In the genomic region with DNA sequence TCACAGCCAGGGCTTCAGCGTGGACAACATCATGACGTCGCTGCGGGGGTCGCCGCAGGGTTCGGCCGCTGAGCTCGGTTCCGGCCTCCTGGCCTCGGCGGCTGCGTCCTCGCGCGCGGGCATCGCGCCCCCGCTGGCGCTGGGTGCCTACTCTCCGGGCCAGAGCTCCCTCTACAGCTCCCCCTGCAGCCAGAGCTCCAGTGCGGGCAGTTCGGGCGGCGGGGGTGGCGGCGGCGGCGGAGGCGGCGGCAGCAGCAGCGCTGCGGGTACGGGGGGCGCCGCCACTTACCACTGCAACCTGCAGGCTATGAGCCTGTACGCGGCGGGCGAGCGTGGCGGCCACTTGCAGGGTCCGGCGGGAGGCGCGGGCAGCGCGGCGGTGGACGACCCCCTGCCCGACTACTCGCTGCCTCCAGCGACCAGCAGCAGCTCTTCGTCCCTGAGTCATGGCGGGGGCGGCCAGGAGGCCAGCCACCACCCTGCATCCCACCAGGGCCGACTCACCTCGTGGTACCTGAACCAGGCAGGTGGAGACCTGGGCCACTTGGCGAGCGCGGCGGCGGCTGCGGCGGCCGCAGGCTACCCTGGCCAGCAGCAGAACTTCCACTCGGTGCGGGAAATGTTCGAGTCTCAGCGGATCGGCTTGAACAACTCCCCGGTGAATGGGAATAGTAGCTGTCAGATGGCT, we compare ENCODE assay signal across 8 mouse cellular contexts. TPM values are rescaled to one million over a fixed set of nuclear protein-coding genes. Genes with fewer than 3 reads are reported as not detected.
DNase-seq lines count a peak whose midpoint lies in the region; ATAC-seq and TF ChIP-seq lines count a peak whose summit lies in the region.

No protein-coding gene starts in this region.

- H3K9me3 ChIP-seq in embryonic facial prominence, embryonic 10.5 days: no peaks in the 10 kb centered on the region
- H3K9me3 ChIP-seq in limb, embryonic 11.5 days (ENCODE audit: control insufficient read depth, low read length): no peaks in the 10 kb centered on the region
- no peaks in the 10 kb centered on the region for H3K9me3 ChIP-seq in midbrain, embryonic 14.5 days (ENCODE audit: control insufficient read depth, low read length)

- H3K27me3 ChIP-seq in spleen, adult 2 months (ENCODE audit: control insufficient read depth, insufficient read depth, low read length): peaks cover 52% of the 10 kb centered on the region
- peaks cover 99% of the 10 kb centered on the region for H3K27me3 ChIP-seq in embryonic facial prominence, embryonic 10.5 days (replicated peaks; ENCODE audit: low read depth, poor library complexity, severe bottlenecking)
- H3K27me3 ChIP-seq in limb, embryonic 11.5 days (ENCODE audit: control insufficient read depth, insufficient read depth, low read length): peaks cover 67% of the 10 kb centered on the region
- peaks cover 86% of the 10 kb centered on the region for H3K27me3 ChIP-seq in midbrain, embryonic 14.5 days (ENCODE audit: control insufficient read depth, insufficient read depth, low read length)

- no peak for ATAC-seq in limb, embryonic 11.5 days (ENCODE audit: insufficient number of reproducible peaks, low FRiP score, low TSS enrichment, low read depth)
- no peak for ATAC-seq in midbrain, embryonic 14.5 days (ENCODE audit: low FRiP score, low TSS enrichment)

- H3K4me2 ChIP-seq in limb, embryonic 11.5 days (ENCODE audit: low read depth, severe bottlenecking): peak overlapping the region; percentile 92
- peak overlapping the region; percentile 70 for H3K4me2 ChIP-seq in midbrain, embryonic 14.5 days (ENCODE audit: low read length)

- no peak for TF ChIP-seq CTCF in spleen, adult 2 months (IDR thresholded peaks at IDR 0.05; ENCODE audit: extremely low read depth, insufficient read depth, insufficient read length, insufficient replicate concordance)

- peaks cover 16% of the 10 kb centered on the region for H3K4me1 ChIP-seq in spleen, adult 2 months (ENCODE audit: control insufficient read depth, insufficient read depth, insufficient read length)
- H3K4me1 ChIP-seq in embryonic facial prominence, embryonic 10.5 days: peaks cover 72% of the 10 kb centered on the region
- H3K4me1 ChIP-seq in limb, embryonic 11.5 days (ENCODE audit: control insufficient read depth, insufficient read depth, low read length): peaks cover 9% of the 10 kb centered on the region; the same call in 1 of the 2 replicates
- peaks cover 9% of the 10 kb centered on the region for H3K4me1 ChIP-seq in midbrain, embryonic 14.5 days (ENCODE audit: control insufficient read depth, insufficient read depth, low read length)

- 3% methylated on average over 67 of the region's 73 CpGs for WGBS in spleen, adult 2 months
- WGBS in embryonic facial prominence, embryonic 10.5 days: under 1% methylated on average over 70 of the region's 73 CpGs
- under 1% methylated on average over 59 of the region's 73 CpGs for WGBS in limb, embryonic 11.5 days
- 1% methylated on average over 62 of the region's 73 CpGs for WGBS in midbrain, embryonic 14.5 days

- H3K9ac ChIP-seq in limb, embryonic 11.5 days (ENCODE audit: low read length): peak overlapping the region; percentile 89
- peak overlapping the region; percentile 29; the same call in 1 of the 2 replicates for H3K9ac ChIP-seq in midbrain, embryonic 14.5 days (replicated peaks; ENCODE audit: low read length)

- DNase-seq in spleen, adult 2 months (ENCODE audit: low read depth in 1 of 2, low spot score in 2 of 2): no peak
- DNase-seq in spleen, adult 12 weeks (ENCODE audit: low spot score): no peak
- DNase-seq in embryonic facial prominence, embryonic 10.5 days (ENCODE audit: low spot score): peak; percentile 73
- peak; percentile 61 to 67 for DNase-seq in heart, postnatal 10 days
- DNase-seq in limb, embryonic 11.5 days (ENCODE audit: low spot score): peak; percentile 67
- DNase-seq in midbrain, embryonic 14.5 days: peak; percentile 49
- peak; percentile 72 for DNase-seq in urinary bladder, postnatal 14 days (ENCODE audit: low spot score)
- DNase-seq in right cerebral cortex, postnatal 36 days (ENCODE audit: low spot score in 2 of 2): no peak

- H3K36me3 ChIP-seq in spleen, adult 2 months (ENCODE audit: control insufficient read depth, insufficient read depth, low read length): no peaks in the 10 kb centered on the region
- H3K36me3 ChIP-seq in embryonic facial prominence, embryonic 10.5 days (replicated peaks): peaks cover 21% of the 10 kb centered on the region
- no peaks in the 10 kb centered on the region for H3K36me3 ChIP-seq in limb, embryonic 11.5 days (ENCODE audit: control insufficient read depth, insufficient read depth, low read length)
- no peaks in the 10 kb centered on the region for H3K36me3 ChIP-seq in midbrain, embryonic 14.5 days (ENCODE audit: control insufficient read depth, insufficient read depth, low read length)

- intact Hi-C loops in heart, postnatal 10 days (cut with DNase I): loop anchor here (5.0 kb wide), 3 partner anchors 209 to 794 kb away; no protein-coding TSS in a partner anchor

- H3K27ac ChIP-seq in spleen, adult 2 months (ENCODE audit: insufficient read depth, low read length): no peak overlapping the region
- peak overlapping the region; percentile 95 for H3K27ac ChIP-seq in embryonic facial prominence, embryonic 10.5 days (replicated peaks)
- H3K27ac ChIP-seq in limb, embryonic 11.5 days (replicated peaks; ENCODE audit: low read depth, low read length): peak overlapping the region; percentile 95
- H3K27ac ChIP-seq in midbrain, embryonic 14.5 days (replicated peaks; ENCODE audit: low read depth, low read length): peak overlapping the region; percentile 49

- peak overlapping the region; percentile 34 for H3K4me3 ChIP-seq in spleen, adult 2 months (ENCODE audit: extremely low read depth, insufficient read depth, insufficient read length)
- peak overlapping the region; percentile 77 for H3K4me3 ChIP-seq in embryonic facial prominence, embryonic 10.5 days
- peak overlapping the region; percentile 72 for H3K4me3 ChIP-seq in limb, embryonic 11.5 days (ENCODE audit: low read depth, low read length)
- H3K4me3 ChIP-seq in midbrain, embryonic 14.5 days (replicated peaks; ENCODE audit: low read depth, low read length): peak overlapping the region; percentile 38

- no peak for TF ChIP-seq POLR2A in spleen, adult 2 months (IDR thresholded peaks at IDR 0.05; ENCODE audit: low read depth, low read length)

RNA-seq across cellular contexts. Expression of gene Foxc1, which starts 1.8 kb away (rescaled TPM):
- polyA plus RNA-seq in spleen, adult 2 months (2012; rRNA removed): 0.26 TPM in 2 replicates
- polyA plus RNA-seq in embryonic facial prominence, embryonic 10.5 days (2016; fragmentation: Nextera tagmentation; extraction: Ambion mirVana): 3.3 and 4.1 TPM in 2 replicates
- 1 to 10 TPM; 7.0 to 7.8 TPM for total RNA-seq in heart, postnatal 10 days (2021)
- polyA plus RNA-seq in limb, embryonic 11.5 days (2014; fragmentation: Nextera tagmentation; extraction: Ambion mirVana): 5.6 and 6.4 TPM in 2 replicates
- polyA plus RNA-seq in midbrain, embryonic 14.5 days (2014; fragmentation: Nextera tagmentation; extraction: Ambion mirVana): 0.72 and 1.7 TPM in 2 replicates

Comparison
In these comparisons a context has a peak if more than half of its experiments do, and no peak if none do; other contexts are left out.
1. DNase-seq: peak in embryonic facial prominence, embryonic 10.5 days (single experiment), heart, postnatal 10 days (2 of 2), limb, embryonic 11.5 days (single experiment), midbrain, embryonic 14.5 days (single experiment) and urinary bladder, postnatal 14 days (single experiment); none in spleen, adult 2 months (0 of 2), spleen, adult 12 weeks (single experiment) and right cerebral cortex, postnatal 36 days (0 of 2).
2. Peak in every context shown above with its lines, with median percentiles within 50 percentile points of each other: H3K4me3 ChIP-seq.